Mouse (Mus musculus): Measurements from ENCODE around the gene Btbd9.

- no peak for TF ChIP-seq CTCF (IDR thresholded peaks at IDR 0.05; ENCODE audit: low read depth)
- TF ChIP-seq EP300 (IDR thresholded peaks at IDR 0.05; ENCODE audit: low read depth), result no peak
Measured at GRCm38 (mm10) chr17:30334257-30334656, 242.0 kb downstream of the Btbd9 start.

Data from heart, postnatal 0 days (tissue).